Mouse (Mus musculus): ENCODE data around the gene Foxc1.

DNA sequence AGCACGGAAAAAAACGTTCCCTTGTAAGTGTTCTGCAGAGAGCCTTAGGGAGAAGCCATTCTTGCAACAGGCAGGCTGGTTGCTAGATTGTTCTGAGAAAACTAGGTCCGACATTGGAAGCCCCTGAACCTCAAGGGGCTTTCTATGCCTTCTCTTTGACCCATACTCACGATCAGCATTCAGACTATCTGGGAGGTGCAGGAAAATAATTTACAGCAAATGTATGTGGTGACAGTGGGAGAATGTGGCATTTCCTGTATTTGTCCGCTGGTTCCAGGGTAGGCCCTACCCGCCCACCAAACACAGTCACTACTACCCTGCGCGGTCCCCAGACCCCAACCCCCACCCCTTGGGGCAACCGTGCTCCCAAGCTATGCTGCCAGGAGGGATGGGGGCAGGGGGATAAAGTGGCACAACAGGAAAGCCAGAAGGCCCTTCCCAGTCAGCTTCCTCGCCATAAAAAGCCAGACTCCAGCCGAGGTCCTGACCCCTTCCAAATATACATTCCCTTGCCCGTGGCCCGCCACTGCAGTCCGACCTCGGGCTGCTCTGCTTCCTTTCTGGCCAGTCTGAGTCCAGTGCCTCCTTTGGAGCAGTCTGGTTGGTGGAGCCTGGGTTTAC lies 9.1 kb downstream of the Foxc1 start:
- TF ChIP-seq CTCF (IDR thresholded peaks at IDR 0.05), result no peak
- no peak for TF ChIP-seq EP300 (IDR thresholded peaks at IDR 0.05)
